Mouse (Mus musculus) heart, adult 2 months (tissue): Measurements from ENCODE around the gene Zbtb40. TPM values are rescaled to one million over a fixed set of nuclear protein-coding genes. Genes with fewer than 3 reads are reported as not detected.

Source experiments
- DNase-seq, 2 experiments: peaks; one replicate each; pipeline ENCODE4 v3.0.0; 2021
- H3K27ac ChIP-seq: fragments of 200-600 bp; 2 replicates; pipeline ENCODE4 v1.8.1; 2022
- H3K27me3 ChIP-seq: fragments of 200-500 bp; 2 replicates; pipeline ENCODE4 v1.6.1; 2012; ENCODE audit warnings: mild to moderate bottlenecking, low read length, inconsistent platforms, mixed read lengths; ENCODE audit not compliant: control insufficient read depth, insufficient read depth
- H3K36me3 ChIP-seq: fragments of 200-500 bp; 2 replicates; pipeline ENCODE4 v1.6.1; 2012; ENCODE audit warnings: low read length, inconsistent platforms; ENCODE audit not compliant: control insufficient read depth, insufficient read depth
- H3K4me1 ChIP-seq: fragments of 200-500 bp; 2 replicates; pipeline ENCODE4 v1.6.1; 2011; ENCODE audit warnings: low read length; ENCODE audit not compliant: control insufficient read depth, insufficient read depth
- H3K4me3 ChIP-seq: fragments of 200-600 bp; 2 replicates; pipeline ENCODE4 v1.8.1; 2022
- H3K79me2 ChIP-seq: fragments of 200-500 bp; replicated peaks from 2 replicates; pipeline ENCODE4 v1.6.1; 2012; ENCODE audit warnings: mild to moderate bottlenecking, inconsistent platforms, low read length, moderate library complexity, mixed read lengths; ENCODE audit not compliant: control insufficient read depth, insufficient read depth
- H3K9ac ChIP-seq: fragments of 200-500 bp; 2 replicates; pipeline ENCODE4 v1.6.1; 2012; ENCODE audit warnings: low read depth, mild to moderate bottlenecking, control low read depth, inconsistent platforms, low read length, mixed read lengths
- CTCF ChIP-seq: fragments of 200-600 bp; IDR thresholded peaks from 2 replicates; pipeline ENCODE4 v1.8.1; 2022; ENCODE audit warnings: antibody characterized with exemption, mild to moderate bottlenecking, moderate library complexity
- EP300 ChIP-seq: fragments of 200-500 bp; IDR thresholded peaks from 2 replicates; pipeline ENCODE4 v1.6.1; 2011; ENCODE audit warnings: low read depth, low read length, control low read depth; ENCODE audit not compliant: insufficient read depth
- POLR2A ChIP-seq: fragments of 200-500 bp; IDR thresholded peaks from 2 replicates; pipeline ENCODE4 v1.6.1; 2011; ENCODE audit warnings: mild to moderate bottlenecking, low read depth, low read length, control low read depth; ENCODE audit not compliant: insufficient read depth
- whole genome bisulfite sequencing: fragments of 180-500 bp; shearing (Covaris S2); methylation state at CpG from one replicate; pipeline ENCODE4 v1.1.7; 2018; 5-methylcytosine and 5-hydroxymethylcytosine counted together
- intact Hi-C: fragments of 180-260 bp; cut with DNase I; formaldehyde crosslinking; loops from one replicate; pipeline ENCODE4 v1.15.1; 2025
- polyA plus RNA-seq: library from polyadenylated mRNA; depleted of rRNA; stranded (reverse); fragments of >200 nt; gene quantifications from 2 replicates; pipeline ENCODE4 v1.2.3, GENCODE M21; 2012
- total RNA-seq, 2 experiments: library from RNA; stranded (reverse); gene quantifications; 2 replicates each; pipeline ENCODE4 v1.2.3; 2021

The Zbtb40 gene
- total and polyA plus RNA-seq, 3 experiments, result 5.6 to 8.0 (median 7.3) TPM

GRCm38 (mm10) chr4:137031319-137031718 lies 17.3 kb downstream of the Zbtb40 start:
- DNase-seq, result no peak

GRCm38 (mm10) chr4:137029348-137029747 lies 19.3 kb downstream of the Zbtb40 start:
- TF ChIP-seq CTCF, result no peak
- no peak for TF ChIP-seq POLR2A
- TF ChIP-seq EP300, result no peak
- H3K9ac ChIP-seq, result no peak overlapping the region
- no peaks in the 10 kb centered on the region for H3K79me2 ChIP-seq
- intact Hi-C loops, result no loop called here
- no peak for DNase-seq
- H3K36me3 ChIP-seq, result no peaks in the 10 kb centered on the region
- peaks cover 9% of the 10 kb centered on the region for H3K4me1 ChIP-seq
- WGBS, result 44% methylated on average over 8 of the region's 8 CpGs
- no peaks in the 10 kb centered on the region for H3K27me3 ChIP-seq
- no peak overlapping the region for H3K27ac ChIP-seq
- no peak overlapping the region for H3K4me3 ChIP-seq

More at GRCm38 (mm10) chr4:137031319-137031718, 17.3 kb downstream of the Zbtb40 start:
- intact Hi-C loops, result no loop called here
- Histone ChIP-seq H3K36me3 (no peaks in the 10 kb centered on the region), H3K79me2 (no peaks in the 10 kb centered on the region), H3K9ac (no peak overlapping the region), H3K4me1 (peaks cover 2% of the 10 kb centered on the region), H3K27me3 (no peaks in the 10 kb centered on the region), H3K27ac (no peak overlapping the region), H3K4me3 (no peak overlapping the region)
- 69% methylated on average over 7 of the region's 7 CpGs for WGBS
- TF ChIP-seq EP300, result no peak
- no peak for TF ChIP-seq POLR2A
- no peak for TF ChIP-seq CTCF

DNA sequence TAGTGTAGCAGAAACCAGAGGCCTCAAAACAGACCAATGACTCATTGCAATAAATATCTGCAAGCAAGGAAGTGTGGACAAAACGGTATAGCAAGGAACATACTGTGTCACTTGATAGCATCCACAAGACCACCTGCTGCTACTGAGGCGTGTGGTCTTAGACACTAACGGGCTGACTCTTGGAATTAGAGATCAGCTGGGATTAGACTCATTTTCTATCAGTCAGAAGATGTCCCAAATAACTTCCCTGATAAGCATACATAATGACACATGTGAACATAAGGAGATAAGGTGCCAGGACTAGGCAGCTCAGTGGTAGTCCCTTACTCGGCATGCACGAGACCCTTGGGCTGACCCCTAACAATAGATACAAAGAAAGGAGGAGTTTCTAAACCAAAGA lies 21.6 kb downstream of the Zbtb40 start:
- H3K36me3 ChIP-seq, result no peaks in the 10 kb centered on the region
- no peaks in the 10 kb centered on the region for H3K27me3 ChIP-seq
- H3K9ac ChIP-seq, result no peak overlapping the region
- no peak overlapping the region for H3K4me3 ChIP-seq
- WGBS, result 62% methylated on average over 5 of the region's 5 CpGs
- H3K4me1 ChIP-seq, result peaks cover 9% of the 10 kb centered on the region
- no peaks in the 10 kb centered on the region for H3K79me2 ChIP-seq
- TF ChIP-seq CTCF (no peak), POLR2A (no peak), EP300 (no peak)
- intact Hi-C loops, result no loop called here
- DNase-seq, result no peak
- no peak overlapping the region for H3K27ac ChIP-seq

GRCm38 (mm10) chr4:137025570-137025969 lies 23.0 kb downstream of the Zbtb40 start:
- peak; percentile 33 to 60 for DNase-seq
- Histone ChIP-seq H3K9ac (no peak overlapping the region), H3K27ac (peak overlapping the region; percentile 33; the same call in 1 of the 2 replicates), H3K36me3 (no peaks in the 10 kb centered on the region), H3K4me1 (peaks cover 9% of the 10 kb centered on the region), H3K27me3 (no peaks in the 10 kb centered on the region), H3K4me3 (no peak overlapping the region), H3K79me2 (no peaks in the 10 kb centered on the region)
- no peak for TF ChIP-seq POLR2A
- 0 out of 2 replicates have a peak, but pooled peaks have one; percentile 57 for TF ChIP-seq EP300
- TF ChIP-seq CTCF, result peak; percentile 60
- WGBS, result 23% methylated on average over 6 of the region's 6 CpGs
- intact Hi-C loops, result loop anchor here (2.0 kb wide), 1 partner anchor 47 kb away; no protein-coding TSS in a partner anchor

- intact Hi-C loops, result loop anchor here (2.0 kb wide), 1 partner anchor 48 kb away; no protein-coding TSS in a partner anchor
- DNase-seq, result no peak
- H3K27ac ChIP-seq, result no peak overlapping the region
- H3K4me3 ChIP-seq, result no peak overlapping the region
- TF ChIP-seq CTCF (no peak), EP300 (no peak), POLR2A (no peak)
- H3K9ac ChIP-seq, result no peak overlapping the region
- 77% methylated on average over 2 of the region's 2 CpGs for WGBS
- peaks cover 9% of the 10 kb centered on the region for H3K4me1 ChIP-seq
- no peaks in the 10 kb centered on the region for H3K36me3 ChIP-seq
- H3K27me3 ChIP-seq, result no peaks in the 10 kb centered on the region
- no peaks in the 10 kb centered on the region for H3K79me2 ChIP-seq
These were observed 23.5 kb downstream of the Zbtb40 start for GRCm38 (mm10) chr4:137025133-137025532.

- intact Hi-C loops, result no loop called here
- no peaks in the 10 kb centered on the region for H3K27me3 ChIP-seq
- DNase-seq, result no peak
- H3K27ac ChIP-seq, result no peak overlapping the region
- no peak overlapping the region for H3K9ac ChIP-seq
- no peaks in the 10 kb centered on the region for H3K36me3 ChIP-seq
- H3K79me2 ChIP-seq, result no peaks in the 10 kb centered on the region
- whole genome bisulfite sequencing, result 83% methylated on average over 3 of the region's 3 CpGs
- no peak overlapping the region for H3K4me3 ChIP-seq
- no peaks in the 10 kb centered on the region for H3K4me1 ChIP-seq
- TF ChIP-seq CTCF (no peak), POLR2A (no peak), EP300 (no peak)
These were observed 28.5 kb downstream of the Zbtb40 start for GRCm38 (mm10) chr4:137020065-137020464.
